Comparison of ENCODE assay signal across 9 mouse cellular contexts in genomic region chr17:72920430-72920829, GRCm38 (mm10). TPM values are rescaled to one million over a fixed set of nuclear protein-coding genes. Genes with fewer than 3 reads are reported as not detected.
DNase-seq lines count a peak whose midpoint lies in the region; ATAC-seq and TF ChIP-seq lines count a peak whose summit lies in the region.
"Had no signal": no experiment of that assay in that cellular context is flagged by ENCODE, and none has a peak within 500 bp of the region (broad histone marks: within the 10 kb centered on the region; RNA-seq: fewer than 3 reads in every experiment).

No protein-coding gene starts in this region.

- intact Hi-C loops in left cerebral cortex, adult 2 months (cut with DNase I): no loop called here
- intact Hi-C loops in left cerebral cortex, postnatal 10 days (cut with DNase I): loop anchor here (5.0 kb wide), 1 partner anchor 187 kb away; the partner anchor contains the start of gene Lclat1

- H3K4me2 ChIP-seq in forebrain, embryonic 14.5 days (ENCODE audit: low read length): peak overlapping the region; percentile 46
- peak overlapping the region; percentile 52 for H3K4me2 ChIP-seq in intestine, embryonic 15.5 days (replicated peaks)
- H3K4me2 ChIP-seq in myocyte (ENCODE audit: low read depth): peak overlapping the region; percentile 84

- peaks cover 14% of the 10 kb centered on the region for H3K36me3 ChIP-seq in forebrain, embryonic 14.5 days (ENCODE audit: control insufficient read depth, insufficient read depth, low read length)
- H3K36me3 ChIP-seq in intestine, embryonic 15.5 days: peaks cover 7% of the 10 kb centered on the region; the same call in 1 of the 2 replicates
- H3K36me3 ChIP-seq in myocyte (ENCODE audit: control insufficient read depth, insufficient read depth): peaks cover 28% of the 10 kb centered on the region

- no peaks in the 10 kb centered on the region for H3K9me3 ChIP-seq in forebrain, embryonic 14.5 days (replicated peaks; ENCODE audit: control insufficient read depth, low read length)
- H3K9me3 ChIP-seq in intestine, embryonic 15.5 days: no peaks in the 10 kb centered on the region

- 13% methylated on average over 2 of the region's 2 CpGs for WGBS in forebrain, embryonic 14.5 days
- 29% methylated on average over 2 of the region's 2 CpGs for WGBS in intestine, embryonic 15.5 days

- TF ChIP-seq CTCF in left cerebral cortex, adult 2 months (IDR thresholded peaks at IDR 0.05): no peak

- DNase-seq in left cerebral cortex, adult 2 months (ENCODE audit: extremely low spot score in 1 of 2, low spot score in 2 of 2): no peak
- DNase-seq in left cerebral cortex, postnatal 10 days (ENCODE audit: extremely low spot score in 1 of 2, low spot score in 2 of 2): no peak
- DNase-seq in forebrain, embryonic 14.5 days (ENCODE audit: low spot score): no peak
- DNase-seq in cerebellum, adult 18-20 months: no peak
- DNase-seq in adipocyte (ENCODE audit: low spot score): no peak
- DNase-seq in cerebellum, adult 11-12 months: no peak

- no peak for ATAC-seq in forebrain, embryonic 14.5 days
- no peak for ATAC-seq in intestine, embryonic 15.5 days

- no peak overlapping the region for H3ac ChIP-seq in myocyte (ENCODE audit: control insufficient read depth, insufficient read length)

- H3K9ac ChIP-seq in forebrain, embryonic 14.5 days (ENCODE audit: low read length): peak overlapping the region; percentile 32
- H3K9ac ChIP-seq in intestine, embryonic 15.5 days: peak overlapping the region; percentile 39

- H3K4me3 ChIP-seq in left cerebral cortex, adult 2 months: peak overlapping the region; percentile 23
- 0 out of 2 replicates have a peak overlapping the region, but pooled peaks have one; percentile 0 for H3K4me3 ChIP-seq in forebrain, embryonic 14.5 days (ENCODE audit: low read depth, low read length)
- peak overlapping the region; percentile 23 for H3K4me3 ChIP-seq in intestine, embryonic 15.5 days (replicated peaks)
- H3K4me3 ChIP-seq in myocyte: peak overlapping the region; percentile 93

- H3K27ac ChIP-seq in left cerebral cortex, adult 2 months: no peak overlapping the region
- no peak overlapping the region for H3K27ac ChIP-seq in forebrain, embryonic 14.5 days (ENCODE audit: low read depth, low read length)
- H3K27ac ChIP-seq in intestine, embryonic 15.5 days: no peak overlapping the region

- no peaks in the 10 kb centered on the region for H3K27me3 ChIP-seq in forebrain, embryonic 14.5 days (replicated peaks; ENCODE audit: control insufficient read depth, insufficient read depth, low read length)
- no peaks in the 10 kb centered on the region for H3K27me3 ChIP-seq in intestine, embryonic 15.5 days (replicated peaks)
- H3K27me3 ChIP-seq in myocyte (ENCODE audit: control insufficient read depth, insufficient read depth, insufficient read length): no peaks in the 10 kb centered on the region

- peaks cover 69% of the 10 kb centered on the region for H3K79me2 ChIP-seq in myocyte (ENCODE audit: control insufficient read depth, insufficient read depth)

- no peak for TF ChIP-seq POLR2A in myocyte (IDR thresholded peaks at IDR 0.05; ENCODE audit: insufficient read length, low read depth)

- peaks cover 43% of the 10 kb centered on the region for H3K4me1 ChIP-seq in forebrain, embryonic 14.5 days (ENCODE audit: control insufficient read depth, insufficient read depth, low read length)
- peaks cover 21% of the 10 kb centered on the region for H3K4me1 ChIP-seq in intestine, embryonic 15.5 days (replicated peaks)

TF ChIP-seq in myocyte, 11 proteins besides CTCF, POLR2A, EP300 and RAD21:
- TF ChIP-seq MYOG (IDR thresholded peaks at IDR 0.05; ENCODE audit: control insufficient read depth in 1 of 3, insufficient read depth in 1 of 3, insufficient read length in 2 of 3, low read depth in 2 of 3) (no peak), CEBPB (IDR thresholded peaks at IDR 0.05; ENCODE audit: insufficient read depth, poor library complexity, severe bottlenecking) (no peak), E2F4 (IDR thresholded peaks at IDR 0.05; ENCODE audit: insufficient read depth) (no peak), POLR2AphosphoS2 (IDR thresholded peaks at IDR 0.05; ENCODE audit: insufficient read length, low read depth) (no peak), MYOD1 (IDR thresholded peaks at IDR 0.05; ENCODE audit: control insufficient read depth in 1 of 3, insufficient read length in 2 of 3, low read depth in 2 of 3) (no peak), REST (IDR thresholded peaks at IDR 0.05; ENCODE audit: insufficient read depth, insufficient read length) (no peak), TCF12 (IDR thresholded peaks at IDR 0.05; ENCODE audit: insufficient read depth, poor library complexity, severe bottlenecking) (no peak), USF1 (IDR thresholded peaks at IDR 0.05; ENCODE audit: low read depth) (no peak), TCF3 (IDR thresholded peaks at IDR 0.05; ENCODE audit: insufficient read length, low read depth) (no peak), SRF (IDR thresholded peaks at IDR 0.05; ENCODE audit: control insufficient read depth, insufficient read length, low read depth) (no peak), MAX (IDR thresholded peaks at IDR 0.05; ENCODE audit: low read depth) (no peak)

RNA-seq across cellular contexts. Expression of gene Lbh, which starts 2.3 kb away (rescaled TPM):
- 10 to 100 TPM; 37.5 to 37.8 TPM for total RNA-seq in left cerebral cortex, adult 2 months (2021)
- 10 to 100 TPM; 43.7 to 46.9 TPM for total RNA-seq in left cerebral cortex, postnatal 10 days (2021)
- 8.1 and 8.7 TPM in 2 replicates for polyA plus RNA-seq in forebrain, embryonic 14.5 days (2014; fragmentation: Nextera tagmentation; extraction: Ambion mirVana)
- polyA plus RNA-seq in intestine, embryonic 15.5 days (2015; fragmentation: Nextera tagmentation; extraction: Ambion mirVana): 5.2 and 6.1 TPM in 2 replicates
- 29.8 TPM for polyA plus RNA-seq in myocyte (2012; fragmentation: generic; extraction: Trizol)
- total RNA-seq: MEL had no signal

Comparison
In these comparisons a context has a peak if more than half of its experiments do, and no peak if none do; other contexts are left out.
1. H3K4me3 ChIP-seq: peak in every context shown above with its lines; median percentile 93 in myocyte; 23 in left cerebral cortex, adult 2 months; 23 in intestine, embryonic 15.5 days; 0 in forebrain, embryonic 14.5 days.